Mouse (Mus musculus) natural killer cell, adult 2 months (primary cell): Measurements from ENCODE around the gene Gm13199.

ENCODE experiments used
- DNase-seq, 2 experiments: peaks; one replicate each; pipeline ENCODE4 v3.0.0; 2022; ENCODE audit warnings: low spot score in 2 of 2

Gene Gm13199

DNA sequence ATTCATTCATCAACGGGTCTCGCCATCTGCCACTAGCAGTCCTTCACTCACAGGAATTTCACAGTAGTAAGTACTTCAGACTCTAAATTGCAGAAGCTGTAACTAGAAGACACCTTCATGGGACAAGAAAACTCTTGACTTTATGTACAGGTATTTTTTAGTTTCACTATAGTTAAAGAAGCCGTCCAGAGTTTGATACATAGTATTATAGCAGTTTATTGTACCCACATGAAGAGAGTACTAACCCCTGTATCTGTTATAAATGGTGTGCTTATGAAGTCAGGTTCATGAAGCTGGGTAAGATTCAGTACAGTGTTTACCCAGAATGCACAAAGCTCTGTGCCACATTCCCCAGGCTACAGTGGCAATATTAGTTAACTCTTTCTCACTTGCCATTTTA is at the start of gene Gm13199:
TSS of gene Gm13199 (minus strand) at position 101 of the 400 bp plus-strand sequence.
- no peak for DNase-seq

DNA sequence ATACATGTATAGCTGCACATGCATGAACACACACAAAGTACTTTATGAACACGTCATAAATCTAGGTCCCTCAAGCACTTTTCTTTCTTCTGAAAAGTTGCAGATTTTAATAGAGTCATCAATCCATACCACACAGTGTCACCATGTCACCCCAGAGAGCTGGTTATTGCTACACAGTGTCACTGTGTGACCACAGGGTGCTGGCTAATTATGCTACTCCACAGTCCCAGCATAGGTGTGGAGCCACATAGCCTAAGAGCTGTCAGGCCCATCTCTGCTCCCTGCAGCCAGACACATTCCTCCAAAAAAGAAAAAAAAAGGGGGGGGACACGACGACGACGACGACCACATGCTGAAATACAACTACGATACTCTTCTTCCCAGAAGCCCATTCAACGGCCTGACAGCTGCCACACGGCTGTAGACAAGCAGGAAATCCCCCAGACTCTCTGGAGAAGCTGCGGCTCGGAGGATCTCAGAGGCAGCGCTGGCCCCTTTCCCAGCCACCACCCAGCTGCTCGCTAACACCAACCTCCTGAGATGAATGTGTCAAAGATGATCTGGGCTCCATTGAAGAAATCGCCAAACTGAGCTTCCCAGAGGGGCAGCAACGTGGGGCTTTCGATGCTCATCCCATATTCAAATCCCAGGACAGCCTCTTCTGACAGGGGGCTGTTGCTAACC is 48.7 kb upstream of the Gm13199 start:
- no peak for DNase-seq

DNA sequence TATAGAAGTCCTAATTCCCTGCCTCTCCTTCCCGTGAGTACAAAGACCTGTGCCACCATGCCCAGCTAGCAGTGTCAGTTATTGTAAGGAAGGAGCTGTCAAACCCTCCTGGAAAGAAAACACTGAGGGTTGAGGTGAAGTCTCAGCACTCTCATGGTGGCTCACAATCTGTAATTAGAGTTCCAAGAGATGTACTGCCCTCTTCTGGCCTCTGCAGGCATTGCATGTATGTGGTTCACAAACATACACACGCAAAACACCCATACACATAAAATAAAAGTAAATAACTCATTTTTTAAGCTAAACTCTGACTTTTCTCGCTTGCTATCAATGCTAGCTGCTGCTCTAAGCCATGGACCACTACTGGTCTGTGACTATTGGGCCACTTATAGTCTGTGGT is 43.9 kb upstream of the Gm13199 start:
- peak; percentile 37 to 55 for DNase-seq

DNA sequence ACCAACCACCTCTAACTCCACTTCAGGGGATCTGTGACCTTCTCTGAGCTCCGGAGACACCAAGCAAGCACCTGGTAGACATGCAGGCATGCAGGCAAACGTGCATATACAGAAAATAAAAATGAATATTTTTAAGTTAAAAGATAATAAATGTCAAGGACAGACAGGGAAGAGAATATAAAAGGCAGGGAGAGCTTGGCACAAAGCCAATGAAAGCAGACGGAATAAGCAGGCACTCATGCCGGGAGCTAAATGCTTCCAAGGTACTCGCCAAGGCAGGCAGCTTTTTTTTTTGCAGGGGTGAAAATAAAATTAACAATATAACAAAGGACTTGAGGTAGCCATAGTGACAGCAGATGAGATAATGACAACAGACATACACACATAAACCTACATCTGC is 43.4 kb upstream of the Gm13199 start:
- no peak for DNase-seq

DNA sequence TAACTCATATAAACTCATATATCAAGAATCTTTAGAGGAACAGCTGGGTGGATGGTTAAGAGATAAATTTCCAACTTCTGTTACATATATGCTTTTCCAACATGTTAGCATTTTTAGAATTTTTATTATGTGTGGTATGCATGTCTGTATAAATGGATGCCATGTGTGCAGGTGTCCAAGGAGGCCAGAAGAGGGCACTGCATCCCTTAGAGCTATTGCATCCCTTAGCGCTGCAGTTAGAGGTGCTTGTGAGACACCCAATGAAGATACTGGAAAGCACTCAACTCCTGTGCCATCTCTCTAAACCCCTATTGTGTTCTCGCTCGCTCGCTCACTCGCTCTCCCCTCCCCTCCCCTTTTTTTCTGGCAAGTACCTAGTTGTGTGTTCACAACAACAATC is 37.4 kb upstream of the Gm13199 start:
- DNase-seq = peak in 1 of 2 experiments; percentile 16

DNA sequence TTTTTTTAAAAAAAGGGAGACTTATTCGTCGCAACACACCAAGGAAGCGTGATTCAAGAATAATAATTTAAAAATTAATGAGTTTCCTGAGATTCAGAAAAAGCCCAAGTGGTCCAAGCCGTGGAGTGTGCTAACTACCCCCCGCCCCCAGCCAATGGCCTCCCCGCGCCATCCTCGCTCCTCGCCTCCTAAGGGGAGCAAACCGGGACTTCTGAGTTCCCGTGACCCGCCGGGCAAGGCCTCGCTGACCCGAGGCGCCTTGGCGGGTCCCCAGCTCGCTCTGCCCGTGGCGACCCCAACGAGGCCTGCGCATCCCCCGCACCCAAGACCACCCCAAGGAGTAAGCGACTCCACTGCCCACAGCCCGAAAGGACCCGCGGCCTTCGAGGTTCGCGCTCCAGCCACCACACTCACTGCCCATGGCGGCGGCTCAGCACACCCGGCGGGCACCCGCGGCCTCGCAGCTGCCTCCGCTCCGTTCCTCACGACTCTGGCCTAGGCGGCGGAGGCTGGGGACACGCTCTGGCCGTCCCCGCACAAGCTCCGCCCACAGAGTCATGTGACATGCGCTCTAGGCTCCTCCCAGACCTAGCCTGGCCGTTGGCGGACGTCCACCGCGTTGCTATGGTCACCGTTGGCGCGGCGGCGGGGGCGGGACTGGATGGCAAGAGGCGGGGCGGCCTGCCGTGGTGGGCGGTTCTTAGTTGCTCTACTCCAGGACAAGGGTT is 32.3 kb upstream of the Gm13199 start, which contains the start of gene Sec61a2:
TSS of gene Sec61a2 (minus strand) at position 590 of the 728 bp plus-strand sequence.
- peak; percentile 98 to 99 for DNase-seq

DNA sequence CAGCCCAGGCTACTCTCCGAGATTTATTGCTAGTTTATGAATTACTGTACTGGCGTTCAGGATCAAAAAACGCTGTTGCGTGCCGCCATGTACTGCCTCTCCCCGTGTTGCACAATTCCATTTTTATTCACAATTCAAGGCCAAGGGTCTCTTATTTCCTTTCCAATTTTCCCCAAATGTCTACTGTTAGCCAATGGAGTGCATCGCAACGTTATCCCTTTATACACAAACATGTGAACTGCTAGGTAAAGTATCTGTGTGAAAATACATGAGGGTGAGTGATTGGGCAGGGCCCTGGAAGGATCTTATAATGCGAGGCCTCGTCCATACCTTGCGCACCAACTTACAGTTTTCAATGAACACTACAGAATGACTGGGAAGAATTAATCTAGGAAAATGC is 31.6 kb upstream of the Gm13199 start:
- DNase-seq = no peak

DNA sequence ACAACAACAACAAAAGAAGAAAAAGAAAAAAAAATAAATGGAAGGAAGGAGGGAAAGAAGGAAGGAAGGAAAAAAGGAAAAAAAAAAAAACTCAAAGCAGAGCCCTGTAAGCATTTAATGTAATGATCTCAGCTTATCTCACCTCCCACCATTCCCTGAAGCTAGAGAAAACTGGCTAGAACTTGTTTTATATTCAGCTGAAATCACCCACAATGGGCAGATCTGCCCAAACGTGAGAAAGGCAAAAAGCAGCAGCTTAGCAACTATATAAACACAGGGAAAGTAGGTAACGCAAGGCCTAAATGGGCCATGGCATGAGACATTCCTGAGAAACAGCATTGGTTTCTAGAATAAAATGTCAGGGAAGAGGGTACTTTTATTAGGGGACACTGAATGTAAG is 26.7 kb upstream of the Gm13199 start:
- DNase-seq = no peak

DNA sequence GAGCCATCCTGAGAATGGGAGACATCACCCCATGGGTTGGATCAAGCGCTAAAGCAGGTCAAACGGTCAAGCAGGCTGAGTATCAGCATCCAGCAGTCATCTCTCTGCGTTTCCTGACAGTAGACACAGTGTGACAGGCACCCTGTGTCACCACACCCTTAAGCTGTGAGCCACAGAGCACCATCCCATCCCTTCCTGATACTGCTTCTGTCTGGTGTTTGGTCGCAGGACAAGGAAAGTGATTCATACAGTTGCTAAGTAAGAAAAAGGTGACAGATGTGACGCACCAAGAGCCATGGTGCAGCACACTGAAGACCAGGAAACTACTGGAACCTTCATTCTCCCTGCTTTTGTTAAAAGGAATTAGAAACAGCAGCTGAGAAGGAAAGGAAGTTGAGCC is 26.1 kb upstream of the Gm13199 start:
- DNase-seq = peak; percentile 12 to 45

DNA sequence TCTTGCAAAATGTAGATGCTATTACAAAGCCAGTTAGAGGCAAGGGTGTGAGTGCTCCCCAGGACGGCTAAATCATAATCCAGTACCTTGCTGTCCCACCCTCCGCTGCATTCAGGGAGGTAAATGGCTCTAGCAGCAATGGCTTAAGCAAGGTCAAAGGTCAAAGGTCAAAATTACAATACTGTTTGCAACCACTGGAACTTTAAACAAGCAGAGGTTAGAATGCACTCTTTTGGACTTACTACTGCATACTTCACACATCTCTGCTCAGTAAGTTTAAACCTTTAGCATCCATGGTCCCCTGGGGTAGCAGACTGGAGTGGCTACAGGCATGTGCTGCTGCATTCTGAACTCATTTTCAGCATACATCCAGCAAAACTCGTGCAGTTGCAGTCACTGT is 14.7 kb upstream of the Gm13199 start:
- DNase-seq = no peak

DNA sequence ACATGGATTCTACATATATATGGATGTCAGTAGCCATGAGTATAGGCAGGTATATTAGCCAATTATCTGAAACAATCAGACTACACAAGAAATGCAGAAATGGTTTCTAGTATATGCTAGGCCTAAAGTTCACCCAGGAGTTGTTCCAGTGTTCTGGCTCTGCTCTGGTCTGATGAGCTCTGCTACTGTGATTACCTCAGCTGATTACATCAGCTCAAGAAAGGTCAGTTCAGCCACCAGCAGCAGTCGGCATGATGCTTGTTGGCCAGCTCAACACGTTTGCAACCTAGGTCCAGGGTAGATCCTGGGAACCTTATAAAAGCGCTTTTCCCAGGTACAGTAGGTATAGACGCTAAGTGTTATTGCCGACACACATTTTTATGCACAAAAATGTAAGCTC is 7.0 kb upstream of the Gm13199 start:
- no peak for DNase-seq

DNA sequence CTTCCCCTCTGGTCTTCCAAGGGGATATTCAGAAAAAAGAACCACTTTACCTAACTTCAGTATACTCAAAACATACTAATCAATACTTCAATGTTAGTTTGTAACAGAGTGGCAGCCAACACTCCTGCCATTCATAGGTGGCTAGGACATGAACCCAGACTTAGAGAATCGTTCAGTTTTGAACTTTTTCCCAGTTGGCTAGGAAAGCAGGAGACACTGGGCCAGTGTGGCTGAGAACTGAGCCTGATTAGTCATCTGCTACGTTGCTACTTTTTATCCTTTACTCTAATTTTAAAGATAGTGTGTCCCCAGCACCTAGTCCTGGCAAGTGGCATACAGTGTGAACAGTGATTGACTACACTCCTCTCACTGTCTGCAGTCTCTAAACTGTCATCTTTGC is 4.9 kb upstream of the Gm13199 start:
- DNase-seq = no peak

DNA sequence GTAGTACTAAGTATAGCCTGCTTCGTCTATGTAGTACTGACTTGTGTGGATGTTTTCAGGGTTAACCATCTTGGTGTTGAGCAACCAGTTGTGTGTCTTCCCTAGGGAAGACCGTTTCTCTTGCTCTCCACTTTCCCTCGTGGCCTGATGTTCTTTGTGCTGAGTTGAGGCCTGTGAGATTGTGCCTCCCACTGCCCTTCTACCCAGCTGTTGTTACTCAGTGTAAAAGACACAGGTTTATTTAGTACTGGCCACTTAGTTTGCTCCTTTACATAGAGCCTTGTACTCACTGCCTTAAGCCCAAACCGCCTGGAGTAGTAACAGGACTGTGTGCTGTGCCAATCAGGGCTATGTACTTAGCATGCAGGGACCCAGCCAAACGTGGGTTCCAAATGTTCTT is 10.9 kb downstream of the Gm13199 start:
- no peak for DNase-seq

DNA sequence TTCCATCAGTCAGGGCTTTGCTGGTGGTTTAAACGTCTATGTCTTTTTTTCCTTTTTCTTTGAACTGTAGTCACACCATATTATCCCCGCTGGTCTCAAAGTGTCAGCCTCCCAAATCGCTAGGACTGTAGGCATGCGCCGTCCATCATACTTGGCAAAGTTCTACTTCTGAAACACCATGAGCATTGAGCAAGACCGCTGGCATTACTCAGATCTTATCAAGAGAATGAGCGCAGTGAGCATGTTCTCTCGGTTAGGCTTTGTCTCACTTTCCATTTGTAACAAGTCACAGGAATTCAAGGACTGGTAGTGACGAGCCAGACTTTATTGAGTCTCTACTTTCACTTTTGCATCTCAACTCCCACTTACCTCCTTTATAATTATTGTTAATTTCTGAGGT is 11.6 kb downstream of the Gm13199 start:
- no peak for DNase-seq

DNA sequence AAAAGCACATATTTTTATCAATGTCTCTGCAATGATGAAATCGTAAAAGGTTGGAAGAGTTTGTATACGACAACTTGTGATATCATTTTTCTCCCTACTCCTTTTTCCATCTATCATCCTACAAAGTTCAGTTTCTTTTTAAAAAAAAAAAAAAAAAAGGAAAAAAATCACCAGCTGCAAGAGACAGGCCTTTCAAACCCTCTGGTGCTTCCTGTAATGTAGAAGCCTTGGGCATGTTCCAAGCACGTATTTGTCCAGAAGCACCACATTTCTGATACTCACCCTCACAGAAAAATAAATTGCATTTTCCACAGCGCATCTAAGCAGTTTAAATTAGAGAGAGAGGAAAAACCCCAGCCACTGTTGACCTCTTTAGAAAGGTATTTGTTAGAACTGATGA is 16.9 kb downstream of the Gm13199 start:
- no peak for DNase-seq

DNA sequence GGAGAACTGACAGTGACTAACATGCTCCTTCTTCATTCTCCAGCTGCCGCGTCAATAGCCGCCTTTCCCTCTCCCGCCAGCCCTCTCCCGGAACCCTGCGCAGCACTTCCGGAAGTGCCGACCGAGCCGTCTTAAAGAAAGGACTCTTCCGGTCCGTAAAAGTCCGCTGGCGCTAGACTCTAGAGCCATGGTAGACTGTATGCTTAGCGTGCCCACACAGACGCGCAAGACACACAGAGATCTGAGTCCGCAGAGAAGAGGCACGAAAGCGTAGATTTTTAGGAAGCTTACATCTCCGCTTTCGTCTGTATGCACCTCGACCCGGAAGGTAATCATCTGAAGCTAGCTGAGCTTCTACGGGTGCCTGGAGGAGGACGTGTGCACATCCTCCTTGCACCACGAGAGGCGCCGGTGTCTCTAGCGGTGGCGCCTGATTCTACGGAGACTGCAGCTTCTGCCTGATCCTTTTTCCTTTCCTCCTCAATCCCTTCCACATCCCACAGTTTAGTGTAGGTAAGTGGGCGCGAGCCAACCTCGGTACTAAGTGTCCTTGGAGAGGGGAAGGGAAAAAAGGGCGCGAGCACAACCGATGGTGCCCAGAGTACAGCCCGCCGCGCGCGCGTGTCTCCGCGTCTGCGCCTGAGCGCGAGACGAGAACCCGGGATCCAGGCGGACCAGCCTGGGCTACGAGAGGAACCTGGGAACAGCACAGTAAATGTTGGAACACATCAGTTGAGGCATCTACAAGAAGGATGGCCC is 17.7 kb downstream of the Gm13199 start, which contains the start of the genes Nudt5 and Cdc123:
TSS of gene Nudt5 (plus strand) at position 147 of the 759 bp plus-strand sequence.
TSS of gene Cdc123 (minus strand) at position 292 of the 759 bp plus-strand sequence.
- DNase-seq = peak; percentile 83 to 88

DNA sequence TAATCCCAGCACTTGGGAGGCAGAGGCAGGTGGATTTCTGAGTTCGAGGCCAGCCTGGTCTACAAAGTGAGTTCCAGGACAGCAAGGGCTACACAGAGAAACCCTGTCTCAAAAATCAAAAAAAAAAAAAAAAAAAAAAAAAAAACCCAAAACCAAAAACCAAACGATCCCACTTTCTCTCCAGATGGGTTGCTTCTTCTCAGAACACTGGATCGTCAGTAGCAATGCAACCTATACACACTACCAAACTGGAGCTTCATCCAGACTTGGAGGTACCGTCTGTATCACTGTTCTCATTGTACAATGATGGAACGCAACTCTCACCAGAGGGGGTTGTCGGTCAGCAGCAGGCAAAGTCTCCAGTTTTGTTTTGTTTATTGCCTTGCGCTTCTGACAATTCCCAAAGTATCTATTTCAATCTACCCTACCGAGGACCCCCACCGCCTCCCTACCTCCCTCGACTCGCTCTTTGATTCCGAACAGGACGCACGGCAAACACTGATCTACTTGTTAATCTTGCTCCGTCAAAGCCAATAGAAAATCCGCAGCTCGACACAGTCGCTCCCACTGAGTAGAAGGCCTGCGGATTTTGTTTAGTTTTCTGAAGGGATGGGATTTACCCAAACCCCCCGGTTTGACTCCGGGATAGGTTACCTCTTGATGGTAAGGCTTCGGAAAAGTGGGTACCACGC is 18.4 kb downstream of the Gm13199 start:
- DNase-seq = no peak

DNA sequence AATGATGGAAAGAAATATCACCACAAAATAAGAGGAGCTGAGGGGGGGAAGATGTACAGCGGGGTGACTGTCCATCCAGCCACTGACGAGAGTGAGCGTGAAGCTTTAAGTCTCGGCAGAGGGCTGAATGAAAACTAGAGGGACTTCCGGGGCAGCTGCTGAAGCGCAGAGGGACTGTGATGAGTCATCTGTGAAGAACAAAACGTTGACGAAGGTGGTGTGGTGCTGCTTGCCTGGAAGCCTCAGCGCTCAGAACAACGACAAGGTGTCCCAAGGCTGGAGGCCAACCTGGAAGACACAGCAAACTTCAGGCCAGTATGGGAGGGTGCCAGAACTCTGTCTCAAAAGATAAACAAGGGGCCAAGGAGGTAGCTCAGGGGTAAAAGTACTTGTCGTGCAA is 21.9 kb downstream of the Gm13199 start:
- no peak for DNase-seq

DNA sequence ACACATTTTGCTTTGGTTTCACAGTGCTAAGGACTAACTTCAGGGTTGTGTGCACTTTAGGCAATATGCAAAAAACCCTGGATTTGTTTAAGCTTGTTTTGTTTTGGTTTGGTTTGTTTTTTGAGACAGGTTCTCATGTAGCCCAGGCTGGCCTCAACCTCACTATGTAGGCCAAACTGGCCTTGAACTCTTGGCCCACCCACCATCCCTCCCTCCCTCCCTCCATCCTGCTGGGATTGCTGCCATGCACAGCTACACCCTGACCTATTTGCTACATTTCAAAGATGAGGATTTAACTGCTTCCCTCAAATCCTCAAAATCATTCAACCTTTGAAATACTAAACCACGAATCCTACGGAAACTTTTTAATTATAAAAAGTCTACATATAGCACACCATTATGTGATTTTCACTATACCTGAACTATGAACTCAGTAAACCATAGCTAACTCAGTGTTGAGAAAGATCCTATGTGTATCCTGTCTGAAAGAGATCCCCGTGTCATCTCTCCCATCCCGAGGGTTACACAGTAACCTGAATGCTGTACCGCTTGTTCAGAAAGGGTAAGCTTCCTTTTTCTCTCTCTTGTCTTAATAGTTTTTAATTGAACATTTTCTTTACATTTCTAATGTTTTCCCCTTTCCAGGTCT is 37.3 kb downstream of the Gm13199 start:
- DNase-seq = no peak

DNA sequence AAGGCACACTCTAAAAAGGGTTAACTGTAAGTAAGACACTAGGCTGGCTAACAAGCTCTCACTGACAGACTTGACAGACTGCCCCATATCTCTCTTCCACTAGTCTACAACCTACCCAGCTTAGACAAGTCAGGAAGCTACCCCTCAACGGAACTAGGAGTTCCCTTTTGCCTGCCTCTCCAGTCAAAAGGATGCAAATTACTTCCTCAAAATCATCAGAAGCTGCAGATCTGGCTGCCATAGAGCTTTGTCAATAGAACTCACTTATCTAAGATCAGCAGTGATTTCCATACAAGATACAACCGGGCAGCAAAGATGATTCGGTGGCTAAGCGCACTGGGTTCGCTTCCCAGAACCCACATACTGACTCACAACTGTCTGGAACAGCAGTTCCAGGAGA is 38.0 kb downstream of the Gm13199 start:
- no peak for DNase-seq

DNA sequence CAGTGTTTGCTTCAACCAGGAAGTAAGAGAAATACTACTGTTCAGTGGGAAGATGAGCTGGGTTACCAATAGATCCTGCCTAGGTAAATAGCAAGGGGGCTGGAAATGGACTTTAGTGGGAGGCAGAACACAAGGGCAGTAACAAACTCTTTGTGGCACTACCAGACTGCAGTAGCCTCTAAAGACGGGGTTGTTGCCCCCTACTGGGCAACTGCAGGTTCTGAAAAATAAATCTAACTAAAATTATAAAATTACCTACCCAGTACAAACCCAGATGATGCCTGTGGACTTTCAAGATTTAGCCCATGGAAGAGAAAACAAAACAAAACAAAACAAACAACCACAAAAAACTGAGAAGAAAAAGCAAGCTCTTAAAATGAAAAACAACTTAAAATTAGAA is 38.5 kb downstream of the Gm13199 start:
- no peak for DNase-seq
